In genomic region chr19:58523736-58524394, GRCm38 (mm10) we compare ENCODE assay signal across 15 mouse cellular contexts. TPM values are rescaled to one million over a fixed set of nuclear protein-coding genes. Genes with fewer than 3 reads are reported as not detected.
DNase-seq lines count a peak whose midpoint lies in the region; ATAC-seq lines count a peak whose summit lies in the region.
"Had no signal": no experiment of that assay in that cellular context is flagged by ENCODE, and none has a peak within 500 bp of the region (broad histone marks: within the 10 kb centered on the region; RNA-seq: fewer than 3 reads in every experiment).

No protein-coding gene starts in this region.

- H3K4me3 ChIP-seq in forebrain, embryonic 13.5 days: no peak overlapping the region
- no peak overlapping the region for H3K4me3 ChIP-seq in forebrain, embryonic 11.5 days (ENCODE audit: low read depth, low read length)
- H3K4me3 ChIP-seq: erythroblast, embryonic 14.5 days; megakaryocyte, embryonic 14.5 days had no signal

- no peaks in the 10 kb centered on the region for H3K36me3 ChIP-seq in forebrain, embryonic 13.5 days (ENCODE audit: poor library complexity, severe bottlenecking)
- no peaks in the 10 kb centered on the region for H3K36me3 ChIP-seq in forebrain, embryonic 11.5 days (ENCODE audit: control insufficient read depth, insufficient read depth, low read length)

- DNase-seq in forebrain, embryonic 11.5 days (ENCODE audit: low spot score): no peak
- DNase-seq in right cerebral cortex, adult 18-20 months: peak; percentile 45
- DNase-seq in right cerebral cortex, postnatal 10 days (ENCODE audit: low spot score in 2 of 2): no peak
- peak; percentile 70 for DNase-seq in brain, adult 2 months (ENCODE audit: low read depth, low spot score)
- peak; percentile 21 for DNase-seq in retina, postnatal 1 day
- no peak for DNase-seq in B cell, adult 2 months
- DNase-seq in embryo, embryonic 11 days: no peak
- DNase-seq: cerebellum, postnatal 14 days; gastrocnemius, postnatal 36 days; kidney, postnatal 10 days; thymus, postnatal 25 days had no signal

- ATAC-seq in forebrain, embryonic 13.5 days: no peak
- ATAC-seq in forebrain, embryonic 11.5 days (replicated peaks; ENCODE audit: low FRiP score): no peak

- H3K9me3 ChIP-seq in forebrain, embryonic 13.5 days (replicated peaks): no peaks in the 10 kb centered on the region
- H3K9me3 ChIP-seq in forebrain, embryonic 11.5 days (ENCODE audit: control insufficient read depth, low read length): no peaks in the 10 kb centered on the region
- H3K9me3 ChIP-seq: megakaryocyte, embryonic 14.5 days had no signal

- 27% methylated on average over 12 of the region's 12 CpGs for WGBS in forebrain, embryonic 13.5 days
- WGBS in forebrain, embryonic 11.5 days: 37% methylated on average over 12 of the region's 12 CpGs

- H3K27ac ChIP-seq in forebrain, embryonic 13.5 days: no peak overlapping the region
- H3K27ac ChIP-seq in forebrain, embryonic 11.5 days (ENCODE audit: low read depth, low read length): no peak overlapping the region

- H3K27me3 ChIP-seq in forebrain, embryonic 13.5 days: peaks cover 13% of the 10 kb centered on the region
- H3K27me3 ChIP-seq in forebrain, embryonic 11.5 days (ENCODE audit: control insufficient read depth, insufficient read depth, low read length): no peaks in the 10 kb centered on the region
- H3K27me3 ChIP-seq: megakaryocyte, embryonic 14.5 days had no signal

- peak overlapping the region; percentile 30 for H3K4me2 ChIP-seq in forebrain, embryonic 13.5 days
- no peak overlapping the region for H3K4me2 ChIP-seq in forebrain, embryonic 11.5 days (ENCODE audit: low read depth, low read length, severe bottlenecking)

- peaks cover 13% of the 10 kb centered on the region; the same call in 1 of the 2 replicates for H3K4me1 ChIP-seq in forebrain, embryonic 13.5 days
- H3K4me1 ChIP-seq in forebrain, embryonic 11.5 days (replicated peaks; ENCODE audit: control insufficient read depth, insufficient read depth, low read length): peaks cover 17% of the 10 kb centered on the region; the same call in 1 of the 2 replicates

- H3K9ac ChIP-seq in forebrain, embryonic 13.5 days: no peak overlapping the region
- H3K9ac ChIP-seq in forebrain, embryonic 11.5 days (ENCODE audit: low read length): no peak overlapping the region

RNA-seq across cellular contexts. Expression of gene Ccdc172, which starts 12.1 kb away (rescaled TPM):
- not detected in 2 replicates for polyA plus RNA-seq in forebrain, embryonic 13.5 days (2015; fragmentation: Nextera tagmentation; extraction: Ambion mirVana)
- not detected in 2 replicates for polyA plus RNA-seq in forebrain, embryonic 11.5 days (2014; fragmentation: Nextera tagmentation; extraction: Ambion mirVana)
- polyA plus RNA-seq: erythroblast, embryonic 14.5 days; liver, adult 2 months had no signal

Comparison
In these comparisons a context has a peak if more than half of its experiments do, and no peak if none do; other contexts are left out.
1. DNase-seq: peak in right cerebral cortex, adult 18-20 months (single experiment), brain, adult 2 months (single experiment) and retina, postnatal 1 day (single experiment); none in forebrain, embryonic 11.5 days (single experiment), right cerebral cortex, postnatal 10 days (0 of 2), B cell, adult 2 months (0 of 2) and embryo, embryonic 11 days (single experiment).